8 mouse cellular contexts compared by ENCODE assay signal in the genomic region with DNA sequence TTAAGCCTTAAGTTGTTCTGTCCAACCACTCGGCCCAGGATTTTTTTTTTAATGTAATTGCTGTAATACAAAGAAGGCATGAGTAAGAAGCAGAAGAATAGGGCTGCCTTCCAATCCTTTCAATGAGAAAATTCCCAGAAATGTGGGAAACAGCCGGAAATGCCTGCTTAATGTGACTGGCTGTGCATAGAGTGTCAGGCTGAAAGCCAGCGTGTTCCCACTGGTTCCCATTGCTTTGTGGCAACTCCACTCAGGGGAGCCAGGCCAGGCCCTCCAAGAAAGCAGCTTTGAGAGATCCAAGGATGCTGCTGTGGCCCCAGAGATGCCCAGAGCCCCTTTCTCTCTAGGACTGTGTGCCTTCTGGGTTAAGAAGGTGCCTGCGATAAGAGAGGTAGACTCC. TPM values are rescaled to one million over a fixed set of nuclear protein-coding genes. Genes with fewer than 3 reads are reported as not detected.
DNase-seq lines count a peak whose midpoint lies in the region; ATAC-seq and TF ChIP-seq lines count a peak whose summit lies in the region.

No protein-coding gene starts in this region.

- TF ChIP-seq POLR2A in cerebellum, adult 2 months (IDR thresholded peaks at IDR 0.05; ENCODE audit: borderline replicate concordance, insufficient read depth, low read length): no peak
- no peak for TF ChIP-seq POLR2A in spleen, adult 2 months (IDR thresholded peaks at IDR 0.05; ENCODE audit: low read depth, low read length)

- WGBS in cerebellum, adult 2 months: 29% methylated on average over 4 of the region's 4 CpGs
- WGBS in spleen, adult 2 months: 84% methylated on average over 4 of the region's 4 CpGs
- 57% methylated on average over 4 of the region's 4 CpGs for WGBS in midbrain, postnatal 0 days

- peak; percentile 34 to 62 for DNase-seq in cerebellum, postnatal 10 days
- DNase-seq in cerebellum, adult 2 months: no peak
- DNase-seq in spleen, adult 2 months (ENCODE audit: low read depth in 1 of 2, low spot score in 2 of 2): no peak
- DNase-seq in spleen, postnatal 10 days (ENCODE audit: low spot score in 2 of 2): no peak
- DNase-seq in kidney, postnatal 10 days: peak; percentile 48
- DNase-seq in midbrain, postnatal 0 days (ENCODE audit: low spot score): peak; percentile 65
- no peak for DNase-seq in adrenal gland, postnatal 14 days
- no peak for DNase-seq in T-cell, adult 2 months (ENCODE audit: low spot score)

- no peaks in the 10 kb centered on the region; the same call in 1 of the 2 replicates for H3K4me1 ChIP-seq in cerebellum, adult 2 months (ENCODE audit: control insufficient read depth, insufficient read depth, low read length)
- no peaks in the 10 kb centered on the region for H3K4me1 ChIP-seq in spleen, adult 2 months (ENCODE audit: control insufficient read depth, insufficient read depth, insufficient read length)
- no peaks in the 10 kb centered on the region for H3K4me1 ChIP-seq in midbrain, postnatal 0 days (ENCODE audit: insufficient read depth, low read length)

- no peak overlapping the region for H3K4me2 ChIP-seq in midbrain, postnatal 0 days (ENCODE audit: low read depth, low read length, poor library complexity, severe bottlenecking)

- no peaks in the 10 kb centered on the region for H3K36me3 ChIP-seq in spleen, adult 2 months (ENCODE audit: control insufficient read depth, insufficient read depth, low read length)
- no peaks in the 10 kb centered on the region for H3K36me3 ChIP-seq in midbrain, postnatal 0 days (ENCODE audit: insufficient read depth, low read length)

- H3K27me3 ChIP-seq in cerebellum, adult 2 months (ENCODE audit: control insufficient read depth, insufficient read depth, low read length): no peaks in the 10 kb centered on the region; the same call in 1 of the 2 replicates
- no peaks in the 10 kb centered on the region for H3K27me3 ChIP-seq in spleen, adult 2 months (ENCODE audit: control insufficient read depth, insufficient read depth, low read length)
- no peaks in the 10 kb centered on the region for H3K27me3 ChIP-seq in midbrain, postnatal 0 days (ENCODE audit: insufficient read depth, low read length)

- TF ChIP-seq CTCF in cerebellum, adult 2 months (IDR thresholded peaks at IDR 0.05; ENCODE audit: borderline replicate concordance, insufficient read depth, low read depth, low read length): no peak
- TF ChIP-seq CTCF in spleen, adult 2 months (IDR thresholded peaks at IDR 0.05; ENCODE audit: extremely low read depth, insufficient read depth, insufficient read length, insufficient replicate concordance): no peak
- TF ChIP-seq CTCF in midbrain, postnatal 0 days (IDR thresholded peaks at IDR 0.05): no peak

- H3K9ac ChIP-seq in midbrain, postnatal 0 days (replicated peaks; ENCODE audit: low read length, poor library complexity, severe bottlenecking): no peak overlapping the region

- no peak for ATAC-seq in midbrain, postnatal 0 days (ENCODE audit: low FRiP score)

- no peaks in the 10 kb centered on the region for H3K9me3 ChIP-seq in midbrain, postnatal 0 days (ENCODE audit: low read length)

- no peak overlapping the region for H3K27ac ChIP-seq in cerebellum, adult 2 months (ENCODE audit: insufficient read depth, low read length)
- H3K27ac ChIP-seq in spleen, adult 2 months (ENCODE audit: insufficient read depth, low read length): peak overlapping the region; percentile 66
- H3K27ac ChIP-seq in midbrain, postnatal 0 days (ENCODE audit: low read depth, low read length): 0 out of 2 replicates have a peak overlapping the region, but pooled peaks have one; percentile 13

- H3K4me3 ChIP-seq in cerebellum, adult 2 months (replicated peaks; ENCODE audit: insufficient read depth, low read depth, low read length): no peak overlapping the region
- no peak overlapping the region for H3K4me3 ChIP-seq in spleen, adult 2 months (ENCODE audit: extremely low read depth, insufficient read depth, insufficient read length)
- H3K4me3 ChIP-seq in midbrain, postnatal 0 days (ENCODE audit: low read depth, low read length): no peak overlapping the region

RNA-seq across cellular contexts. Expression of gene Bcl10, which starts 37.2 kb away (rescaled TPM):
- polyA plus RNA-seq in cerebellum, adult 2 months (2012; rRNA removed): 14.1 and 15.0 TPM in 2 replicates
- polyA plus RNA-seq in spleen, adult 2 months (2012; rRNA removed): 11.4 and 11.7 TPM in 2 replicates
- total RNA-seq in midbrain, postnatal 0 days (2014; rRNA removed): 19.4 and 29.4 TPM in 2 replicates
- 33.2 and 33.3 TPM in 2 replicates for polyA plus RNA-seq in midbrain, postnatal 0 days (2015; fragmentation: Nextera tagmentation; extraction: Ambion mirVana)
- 25.7 and 26.0 TPM in 2 replicates for total RNA-seq in adrenal gland, postnatal 14 days (2021)

RNA-seq across cellular contexts. Expression of gene 2410004B18Rik, which starts 52.4 kb away (rescaled TPM):
- polyA plus RNA-seq in cerebellum, adult 2 months (2012; rRNA removed): 44.3 and 47.9 TPM in 2 replicates
- polyA plus RNA-seq in spleen, adult 2 months (2012; rRNA removed): 9.0 and 14.8 TPM in 2 replicates
- total RNA-seq in midbrain, postnatal 0 days (2014; rRNA removed): 48.9 and 55.1 TPM in 2 replicates
- polyA plus RNA-seq in midbrain, postnatal 0 days (2015; fragmentation: Nextera tagmentation; extraction: Ambion mirVana): 83.8 and 87.3 TPM in 2 replicates
- total RNA-seq in adrenal gland, postnatal 14 days (2021): 22.2 and 30.6 TPM in 2 replicates

Comparison
In these comparisons a context has a peak if more than half of its experiments do, and no peak if none do; other contexts are left out.
1. DNase-seq: peak in cerebellum, postnatal 10 days (2 of 2), kidney, postnatal 10 days (single experiment) and midbrain, postnatal 0 days (single experiment); none in cerebellum, adult 2 months (0 of 2), spleen, adult 2 months (0 of 2), spleen, postnatal 10 days (0 of 2), adrenal gland, postnatal 14 days (single experiment) and T-cell, adult 2 months (single experiment).